Mouse (Mus musculus): Measurements from ENCODE around the gene Ubl5.

DNA sequence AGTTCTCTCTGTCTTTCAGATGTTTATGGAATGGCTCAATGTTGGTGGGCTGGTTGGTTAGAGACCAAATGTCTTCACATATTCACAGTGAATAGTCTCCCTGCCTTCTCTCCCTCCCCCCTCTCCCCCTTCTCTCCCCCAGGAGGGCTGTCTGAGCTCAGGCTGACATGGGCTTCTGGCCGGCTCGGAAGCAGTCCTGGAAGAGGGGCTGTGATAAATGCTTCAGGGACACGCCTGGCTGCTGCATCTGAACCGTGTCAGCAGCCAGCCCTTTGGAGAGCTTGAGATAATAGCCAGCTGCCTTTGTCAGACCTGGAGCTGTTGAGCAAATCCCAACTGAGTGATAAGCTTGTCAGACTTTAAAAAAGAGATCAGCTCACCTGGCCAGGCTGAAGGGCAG, 47.2 kb downstream of the Ubl5 start:
- TF ChIP-seq POLR2A (IDR thresholded peaks at IDR 0.05; ENCODE audit: borderline replicate concordance, extremely low read depth, insufficient read depth, insufficient read length, poor library complexity, severe bottlenecking), result no peak
- TF ChIP-seq CTCF (IDR thresholded peaks at IDR 0.05; ENCODE audit: borderline replicate concordance, extremely low read depth, insufficient read depth, insufficient read length), result no peak
